Mouse (Mus musculus): ENCODE measurements around the gene Slc23a2. TPM values are rescaled to one million over a fixed set of nuclear protein-coding genes. Genes with fewer than 3 reads are reported as not detected.

Slc23a2 gene
- total RNA-seq, 2 experiments from 2014 or later: 6.2 to 7.1 TPM

- DNase-seq: no peak
- intact Hi-C loops (cut with DNase I; ENCODE audit: low total_unique reads): loop anchor here (2.0 kb wide), 1 partner anchor 125 kb away; no protein-coding TSS in a partner anchor
Measured at GRCm38 (mm10) chr2:132107611-132108010, 37.3 kb downstream of the Slc23a2 start.

GRCm38 (mm10) chr2:132106069-132106468 lies 38.8 kb downstream of the Slc23a2 start:
- intact Hi-C loops (cut with DNase I; ENCODE audit: low total_unique reads): no loop called here
- peak; percentile 33 for DNase-seq

- intact Hi-C loops (cut with DNase I; ENCODE audit: low total_unique reads): no loop called here
Measured at GRCm38 (mm10) chr2:132103265-132103664, 41.6 kb downstream of the Slc23a2 start.

GRCm38 (mm10) chr2:132102505-132103130 lies 42.3 kb downstream of the Slc23a2 start:
- no peak for DNase-seq
- intact Hi-C loops (cut with DNase I; ENCODE audit: low total_unique reads): no loop called here

More at GRCm38 (mm10) chr2:132103265-132103664, 41.6 kb downstream of the Slc23a2 start:
- DNase-seq: no peak

- intact Hi-C loops (cut with DNase I; ENCODE audit: low total_unique reads): no loop called here
- DNase-seq: no peak
Measured at GRCm38 (mm10) chr2:132098942-132099672, 45.8 kb downstream of the Slc23a2 start.

GRCm38 (mm10) chr2:132098365-132098764 lies 46.5 kb downstream of the Slc23a2 start:
- intact Hi-C loops (cut with DNase I; ENCODE audit: low total_unique reads): no loop called here
- DNase-seq: no peak

GRCm38 (mm10) chr2:132096582-132096981 lies 48.3 kb downstream of the Slc23a2 start:
- no peak for DNase-seq

GRCm38 (mm10) chr2:132095821-132096220 lies 49.1 kb downstream of the Slc23a2 start:
- intact Hi-C loops (cut with DNase I; ENCODE audit: low total_unique reads): no loop called here
- DNase-seq: no peak

More at GRCm38 (mm10) chr2:132096582-132096981, 48.3 kb downstream of the Slc23a2 start:
- intact Hi-C loops (cut with DNase I; ENCODE audit: low total_unique reads): no loop called here

GRCm38 (mm10) chr2:132094441-132095230 lies 50.3 kb downstream of the Slc23a2 start:
- no peak for DNase-seq
- intact Hi-C loops (cut with DNase I; ENCODE audit: low total_unique reads): no loop called here

- intact Hi-C loops (cut with DNase I; ENCODE audit: low total_unique reads): no loop called here
- no peak for DNase-seq
Measured at GRCm38 (mm10) chr2:132093739-132094138, 51.2 kb downstream of the Slc23a2 start.

GRCm38 (mm10) chr2:132093298-132093697 lies 51.6 kb downstream of the Slc23a2 start:
- DNase-seq: no peak
- intact Hi-C loops (cut with DNase I; ENCODE audit: low total_unique reads): no loop called here

- no peak for DNase-seq
- intact Hi-C loops (cut with DNase I; ENCODE audit: low total_unique reads): no loop called here
Measured at GRCm38 (mm10) chr2:132092722-132093121, 52.2 kb downstream of the Slc23a2 start.

GRCm38 (mm10) chr2:132091749-132092148 lies 53.2 kb downstream of the Slc23a2 start:
- intact Hi-C loops (cut with DNase I; ENCODE audit: low total_unique reads): no loop called here
- no peak for DNase-seq

- no peak for DNase-seq
- intact Hi-C loops (cut with DNase I; ENCODE audit: low total_unique reads): no loop called here
Measured at GRCm38 (mm10) chr2:132084813-132085212, 60.1 kb downstream of the Slc23a2 start.

GRCm38 (mm10) chr2:132084396-132084795 lies 60.5 kb downstream of the Slc23a2 start:
- intact Hi-C loops (cut with DNase I; ENCODE audit: low total_unique reads): no loop called here

GRCm38 (mm10) chr2:132079139-132079538 lies 65.8 kb downstream of the Slc23a2 start:
- intact Hi-C loops (cut with DNase I; ENCODE audit: low total_unique reads): no loop called here
- DNase-seq: no peak

More at GRCm38 (mm10) chr2:132084396-132084795, 60.5 kb downstream of the Slc23a2 start:
- DNase-seq: no peak

GRCm38 (mm10) chr2:132073052-132073451 lies 71.9 kb downstream of the Slc23a2 start:
- intact Hi-C loops (cut with DNase I; ENCODE audit: low total_unique reads): no loop called here
- DNase-seq: no peak

GRCm38 (mm10) chr2:132069985-132070735 lies 74.7 kb downstream of the Slc23a2 start:
- DNase-seq: peak; percentile 16
- intact Hi-C loops (cut with DNase I; ENCODE audit: low total_unique reads): loop anchor here (10.0 kb wide), 1 partner anchor 65 kb away; no protein-coding TSS in a partner anchor

- intact Hi-C loops (cut with DNase I; ENCODE audit: low total_unique reads): loop anchor here (10.0 kb wide), 1 partner anchor 60 kb away; no protein-coding TSS in a partner anchor
- no peak for DNase-seq
Measured at GRCm38 (mm10) chr2:132064185-132064831, 80.6 kb downstream of the Slc23a2 start.
